Mouse (Mus musculus) liver, postnatal 0 days (tissue): ENCODE results near the gene Arl3. TPM values are rescaled to one million over a fixed set of nuclear protein-coding genes. Genes with fewer than 3 reads are reported as not detected.
"Not testable (repeated sequence)": the region's sequence is repeated elsewhere in the genome, so short reads cannot be mapped to it uniquely, and the experiment has no call there.

Experiments
- ATAC-seq: fragments of 200-750 bp; cut with Nextera tagmentation; 2 replicates; pipeline ENCODE4 v1.8.0; 2017; ENCODE audit warnings: mild to moderate bottlenecking, moderate library complexity
- DNase-seq: peaks from one replicate; pipeline ENCODE4 v3.0.0-alpha.2; 2016
- H3K27ac ChIP-seq: fragments of 300-500 bp; sonication (generic); 2 replicates; pipeline ENCODE4 v1.5.1; 2014; ENCODE audit warnings: antibody characterized with exemption, moderate library complexity, mild to moderate bottlenecking, low read depth
- H3K27me3 ChIP-seq: fragments of 300-500 bp; sonication (generic); 2 replicates; pipeline ENCODE4 v1.6.1; 2014; ENCODE audit warnings: low read length, control low read depth, mixed read lengths; ENCODE audit not compliant: insufficient read depth
- H3K36me3 ChIP-seq: fragments of 300-500 bp; sonication (generic); replicated peaks from 2 replicates; pipeline ENCODE4 v1.6.1; 2014; ENCODE audit warnings: mild to moderate bottlenecking, control low read depth, low read length, moderate library complexity, mixed read lengths; ENCODE audit not compliant: insufficient read depth
- H3K4me1 ChIP-seq: fragments of 300-500 bp; sonication (generic); 2 replicates; pipeline ENCODE4 v1.6.1; 2014; ENCODE audit warnings: antibody characterized with exemption, mild to moderate bottlenecking, control low read depth; ENCODE audit not compliant: insufficient read depth
- H3K4me2 ChIP-seq: fragments of 300-500 bp; sonication (generic); 2 replicates; pipeline ENCODE4 v1.6.1; 2014; ENCODE audit warnings: low read depth, mild to moderate bottlenecking, low read length, moderate library complexity, mixed read lengths
- H3K4me3 ChIP-seq: fragments of 300-500 bp; sonication (generic); 2 replicates; pipeline ENCODE4 v1.5.1; 2014; ENCODE audit warnings: low read depth, low read length
- H3K9ac ChIP-seq: fragments of 300-500 bp; sonication (generic); replicated peaks from 2 replicates; pipeline ENCODE4 v1.6.1; 2014; ENCODE audit warnings: mild to moderate bottlenecking, moderate library complexity
- H3K9me3 ChIP-seq: fragments of 300-500 bp; sonication (generic); 2 replicates; pipeline ENCODE4 v1.6.1; 2016; ENCODE audit warnings: mild to moderate bottlenecking, control low read depth, low read length, mixed read lengths
- CTCF ChIP-seq: sonication (generic); IDR thresholded peaks from 2 replicates; pipeline ENCODE4 v1.5.1; 2016; ENCODE audit warnings: antibody characterized with exemption, low read depth
- EP300 ChIP-seq: IDR thresholded peaks from 2 replicates; pipeline ENCODE4 v1.6.1; 2016; ENCODE audit warnings: antibody characterized with exemption, low read depth, mild to moderate bottlenecking
- WGBS: fragments of 180-500 bp; shearing (Covaris S2); extraction: QIAGEN DNeasy Blood & Tissue Kit; methylation state at CpG from one replicate; pipeline ENCODE4 v1.1.7; 2014; ENCODE audit not compliant: insufficient replicate concordance; 5-methylcytosine and 5-hydroxymethylcytosine counted together
- polyA plus RNA-seq: library from polyadenylated mRNA; unstranded; fragments of >200 nt; fragmentation: Nextera tagmentation; extraction: Ambion mirVana; gene quantifications from 2 replicates; pipeline ENCODE4 v1.2.1, GENCODE M21; 2015

Arl3 gene
- polyA plus RNA-seq, 1 experiment from 2014 or later = 17.0 TPM

DNA sequence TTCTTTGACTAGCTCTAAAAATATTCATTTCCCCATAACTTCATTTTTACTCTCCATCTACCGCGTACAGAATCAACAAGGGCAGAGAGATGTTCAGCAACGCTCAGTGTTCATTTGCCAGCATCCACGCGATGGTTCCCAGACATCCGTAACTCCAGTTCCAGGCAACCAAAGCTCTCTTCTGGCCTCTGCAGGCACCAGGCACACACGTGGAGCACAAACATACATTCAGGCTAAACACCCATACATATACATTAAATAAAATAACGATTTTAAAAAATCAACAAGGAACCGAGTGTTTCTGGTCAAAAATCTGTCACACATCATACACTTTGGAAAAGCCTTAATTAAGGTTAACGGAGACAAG is 1.1 kb downstream of the Arl3 start:
- H3K4me3 ChIP-seq = peak overlapping the region; percentile 70; the same call in 1 of the 2 replicates

DNA sequence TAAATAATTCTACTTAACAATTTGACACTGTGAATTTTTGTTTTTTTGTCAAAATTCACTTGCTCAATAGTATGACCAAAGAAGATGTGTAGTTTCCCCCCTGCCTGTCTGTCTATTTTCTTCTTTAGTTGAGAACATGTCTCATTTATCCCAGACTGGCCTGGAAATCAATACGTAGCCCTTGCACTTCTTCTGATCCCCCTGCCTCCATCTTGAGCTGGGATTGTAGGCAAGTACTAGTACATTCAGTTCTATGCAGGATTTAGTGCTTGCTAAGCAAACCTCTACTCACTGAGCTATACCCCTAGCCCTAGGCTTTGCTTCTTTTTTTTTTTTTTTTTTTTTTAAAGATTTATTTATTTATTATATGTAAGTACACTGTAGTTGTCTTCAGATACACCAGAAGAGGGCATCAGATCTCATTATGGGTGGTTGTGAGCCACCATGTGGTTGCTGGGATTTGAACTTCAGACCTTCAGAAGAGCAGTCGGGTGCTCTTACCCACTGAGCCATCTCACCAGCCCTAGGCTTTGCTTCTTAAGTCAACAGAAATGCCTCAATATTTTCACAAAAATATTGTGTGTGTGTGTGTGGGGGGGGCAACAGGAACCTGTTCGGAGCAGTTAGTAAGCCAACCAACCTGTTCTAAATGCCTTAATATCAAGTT is 1.7 kb downstream of the Arl3 start:
- H3K4me2 ChIP-seq = not testable (repeated sequence)
- 71% methylated on average over 3 of the region's 3 CpGs for WGBS

More for the DNA sequence above, 1.1 kb downstream of the Arl3 start:
- H3K9ac ChIP-seq = no peak overlapping the region
- peak overlapping the region; percentile 98 for H3K4me2 ChIP-seq
- peaks cover 13% of the 10 kb centered on the region; the same call in 1 of the 2 replicates for H3K4me1 ChIP-seq
- no peaks in the 10 kb centered on the region for H3K27me3 ChIP-seq
- WGBS = 50% methylated on average over 10 of the region's 10 CpGs
- no peak for TF ChIP-seq CTCF
- no peak for TF ChIP-seq EP300
- no peaks in the 10 kb centered on the region for H3K9me3 ChIP-seq
- no peaks in the 10 kb centered on the region for H3K36me3 ChIP-seq
- ATAC-seq (no peak), DNase-seq (no peak)
- no peak overlapping the region for H3K27ac ChIP-seq

GRCm38 (mm10) chr19:46564043-46564462 is 8.9 kb downstream of the Arl3 start:
- Histone ChIP-seq H3K27ac (0 out of 2 replicates have a peak overlapping the region, but pooled peaks have one; percentile 16), H3K27me3 (no peaks in the 10 kb centered on the region), H3K4me3 (no peak overlapping the region), H3K9me3 (no peaks in the 10 kb centered on the region), H3K9ac (no peak overlapping the region), H3K4me2 (no peak overlapping the region), H3K36me3 (no peaks in the 10 kb centered on the region), H3K4me1 (no peaks in the 10 kb centered on the region)
- 63% methylated on average over 14 of the region's 14 CpGs for WGBS
- ATAC-seq = peak; percentile 43; the same call in 1 of the 2 replicates
- DNase-seq = no peak
- no peak for TF ChIP-seq CTCF
- no peak for TF ChIP-seq EP300

More for the DNA sequence above, 1.7 kb downstream of the Arl3 start:
- not testable (repeated sequence) for H3K27ac ChIP-seq, H3K36me3 ChIP-seq, H3K9me3 ChIP-seq, DNase-seq, H3K4me3 ChIP-seq, H3K27me3 ChIP-seq, H3K9ac ChIP-seq, ATAC-seq
- H3K4me1 ChIP-seq = peaks cover 13% of the 10 kb centered on the region; the same call in 1 of the 2 replicates

DNA sequence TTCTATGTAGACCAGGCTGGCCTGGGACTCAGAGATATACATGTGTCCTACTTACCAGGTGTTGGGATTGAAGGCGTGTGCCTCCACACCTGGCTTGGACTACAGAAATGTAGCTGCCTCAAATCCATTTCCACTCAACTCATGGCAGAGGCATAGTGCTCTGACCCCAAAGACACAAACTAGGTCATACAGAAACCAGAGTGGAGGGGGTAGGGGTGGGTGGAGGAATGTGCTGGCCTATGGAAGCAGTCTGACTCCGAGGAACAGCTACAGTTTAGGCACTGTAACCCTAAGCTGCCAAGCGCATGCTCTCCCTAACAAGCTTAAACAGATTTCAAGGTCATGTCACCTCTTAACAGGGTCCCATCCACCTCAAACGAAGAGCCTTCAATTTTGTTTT is 9.4 kb downstream of the Arl3 start:
- no peak overlapping the region for H3K4me3 ChIP-seq
- no peaks in the 10 kb centered on the region for H3K4me1 ChIP-seq
- no peak overlapping the region for H3K4me2 ChIP-seq
- no peak overlapping the region for H3K9ac ChIP-seq
- H3K36me3 ChIP-seq = no peaks in the 10 kb centered on the region
- no peak for DNase-seq
- H3K9me3 ChIP-seq = no peaks in the 10 kb centered on the region
- TF ChIP-seq CTCF (no peak), EP300 (no peak)
- ATAC-seq = peak; percentile 77; the same call in 1 of the 2 replicates
- no peaks in the 10 kb centered on the region for H3K27me3 ChIP-seq
- WGBS = 80% methylated on average over 4 of the region's 4 CpGs
- H3K27ac ChIP-seq = 0 out of 2 replicates have a peak overlapping the region, but pooled peaks have one; percentile 16

DNA sequence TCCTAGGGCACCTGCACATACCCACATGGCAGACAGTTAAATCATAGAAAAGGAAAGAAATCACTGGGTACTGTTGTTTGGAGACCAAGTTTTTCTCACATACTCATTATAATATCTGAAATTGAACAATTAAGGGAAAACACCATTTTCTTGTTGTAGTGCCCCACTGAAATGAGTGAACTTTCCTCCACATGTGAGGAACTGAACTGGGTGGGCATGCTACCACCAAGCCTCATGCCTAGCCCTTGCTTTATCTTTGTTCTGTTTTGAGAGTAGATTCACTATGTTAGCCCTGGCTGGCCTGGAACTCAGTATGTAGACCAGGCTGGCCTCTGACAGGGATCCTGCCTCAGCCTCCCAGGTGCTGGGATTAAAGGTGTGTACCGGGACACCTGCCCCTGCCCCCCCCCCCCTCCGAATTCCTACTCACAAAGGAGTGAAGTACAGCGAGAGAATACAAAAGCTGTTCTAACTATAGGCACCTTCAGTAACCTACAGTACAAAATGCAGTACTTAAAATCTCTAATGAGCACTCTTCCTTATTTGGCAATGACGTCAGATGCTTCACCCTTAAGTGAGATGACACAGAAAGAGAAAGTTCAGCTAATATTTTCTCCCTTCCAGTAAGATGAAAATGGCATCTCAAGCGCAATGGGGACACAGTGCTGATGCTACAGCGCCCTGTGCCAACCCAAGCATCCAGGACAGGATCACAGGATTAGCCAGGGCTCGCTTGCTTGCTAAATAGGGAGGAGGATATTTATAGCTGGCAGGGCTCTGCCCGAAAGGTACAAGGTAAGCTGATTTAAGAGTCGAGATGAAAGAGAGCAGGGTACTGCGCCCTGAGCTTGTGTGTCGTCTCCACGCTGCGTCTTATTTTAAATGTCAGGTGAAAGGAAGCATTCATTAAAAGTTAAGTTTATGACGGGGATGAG is 10.2 kb downstream of the Arl3 start:
- no peak for TF ChIP-seq EP300
- no peak for TF ChIP-seq CTCF

DNA sequence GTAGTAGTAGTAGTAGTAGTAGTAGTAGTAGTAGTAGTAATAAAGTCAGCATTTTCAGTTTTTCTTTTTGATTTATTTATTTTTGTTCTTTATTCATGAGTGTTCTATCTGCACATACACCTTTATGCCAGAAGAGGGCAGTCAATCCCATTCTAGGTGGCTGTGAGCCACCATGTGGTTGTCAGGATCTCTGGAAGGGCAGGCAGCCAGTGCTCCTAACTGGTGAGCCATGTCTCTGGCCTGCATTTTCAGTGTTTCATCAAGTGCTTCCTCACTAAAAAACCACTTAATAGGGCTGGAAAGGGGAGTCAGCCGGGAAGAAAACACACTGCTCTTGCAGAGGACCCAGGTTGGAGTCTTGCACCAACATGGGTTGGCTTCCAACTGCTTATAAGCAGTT is 10.9 kb downstream of the Arl3 start:
- peak; percentile 86 for TF ChIP-seq CTCF
- TF ChIP-seq EP300 = no peak
- Histone ChIP-seq H3K9me3 (no peaks in the 10 kb centered on the region), H3K9ac (no peak overlapping the region; the same call in 1 of the 2 replicates), H3K4me3 (no peak overlapping the region), H3K27ac (no peak overlapping the region), H3K27me3 (no peaks in the 10 kb centered on the region), H3K4me2 (no peak overlapping the region), H3K36me3 (0 out of 2 replicates have a peak, but pooled peaks cover 2% of the 10 kb centered on the region), H3K4me1 (no peaks in the 10 kb centered on the region)
- ATAC-seq (peak; percentile 69), DNase-seq (peak; percentile 48)
- WGBS = 24% methylated on average over 1 of the region's 1 CpGs

More for the DNA sequence above, 10.2 kb downstream of the Arl3 start:
- 86% methylated on average over 14 of the region's 14 CpGs for WGBS
- Histone ChIP-seq H3K4me3 (no peak overlapping the region), H3K36me3 (0 out of 2 replicates have a peak, but pooled peaks cover 1% of the 10 kb centered on the region), H3K27me3 (no peaks in the 10 kb centered on the region), H3K9ac (no peak overlapping the region; the same call in 1 of the 2 replicates), H3K4me2 (no peak overlapping the region), H3K27ac (no peak overlapping the region), H3K4me1 (no peaks in the 10 kb centered on the region), H3K9me3 (no peaks in the 10 kb centered on the region)
- DNase-seq (no peak), ATAC-seq (no peak)
